Mouse (Mus musculus) monocyte, adult 5-6 weeks (primary cell): ENCODE measurements around the gene Dnase1l2. TPM values are rescaled to one million over a fixed set of nuclear protein-coding genes. Genes with fewer than 3 reads are reported as not detected.

Experiments used
- ATAC-seq: fragments of 153-309, 156-312 bp; replicated peaks from 2 replicates; pipeline ENCODE4 v1.8.0; 2017; ENCODE audit warnings: mild to moderate bottlenecking; ENCODE audit not compliant: low TSS enrichment, insufficient number of reproducible peaks, severe bottlenecking, poor library complexity, low FRiP score
- total RNA-seq: library from RNA; stranded (forward); fragments of 200-1000, 200-491, 200-594 nt; gene quantifications from 3 replicates; pipeline ENCODE4 v1.2.3, GENCODE M21; 2017

Dnase1l2 gene
- total RNA-seq, 1 experiment from 2014 or later: 2.2 TPM

DNA sequence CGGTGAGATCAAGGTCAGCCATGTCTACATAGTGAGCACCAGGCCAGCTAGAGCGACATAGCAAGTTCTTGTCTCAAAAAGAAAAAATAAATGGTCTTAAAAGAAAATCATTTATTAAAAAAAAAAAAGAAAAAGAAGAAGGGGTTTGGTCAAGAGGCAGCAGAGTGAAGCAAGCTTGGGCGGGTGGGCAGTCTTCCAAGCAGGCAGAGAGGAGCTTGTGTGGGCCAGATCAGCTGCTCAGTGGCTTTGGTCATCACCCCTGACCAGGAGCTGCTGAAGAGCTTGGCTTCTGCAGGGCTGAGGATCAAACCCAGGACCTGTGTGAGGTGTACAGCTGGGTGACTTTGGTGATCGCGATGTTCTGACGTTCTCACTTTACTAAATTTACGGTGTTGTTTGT, 48.4 kb downstream of the Dnase1l2 start:
- ATAC-seq: no peak

DNA sequence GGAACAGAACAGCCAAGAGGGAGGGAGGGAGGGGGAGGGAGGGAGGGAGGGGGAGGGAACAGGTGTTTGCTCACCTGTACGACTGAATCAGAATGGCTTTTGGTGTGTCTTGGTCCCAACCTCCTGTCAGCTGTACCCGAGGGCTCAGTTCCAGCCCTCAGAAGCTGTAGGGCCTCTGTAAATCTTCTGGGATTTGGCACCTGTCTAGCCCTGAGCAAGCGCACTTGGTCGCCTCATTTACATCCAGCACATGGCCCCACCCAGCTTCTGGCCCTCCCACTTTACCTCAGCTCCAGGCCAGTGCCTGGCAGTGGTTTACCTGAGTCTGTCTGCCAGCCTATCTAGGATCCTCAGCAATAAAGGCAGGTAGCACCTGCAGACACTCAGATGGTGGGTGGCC, 49.4 kb downstream of the Dnase1l2 start:
- ATAC-seq: no peak

DNA sequence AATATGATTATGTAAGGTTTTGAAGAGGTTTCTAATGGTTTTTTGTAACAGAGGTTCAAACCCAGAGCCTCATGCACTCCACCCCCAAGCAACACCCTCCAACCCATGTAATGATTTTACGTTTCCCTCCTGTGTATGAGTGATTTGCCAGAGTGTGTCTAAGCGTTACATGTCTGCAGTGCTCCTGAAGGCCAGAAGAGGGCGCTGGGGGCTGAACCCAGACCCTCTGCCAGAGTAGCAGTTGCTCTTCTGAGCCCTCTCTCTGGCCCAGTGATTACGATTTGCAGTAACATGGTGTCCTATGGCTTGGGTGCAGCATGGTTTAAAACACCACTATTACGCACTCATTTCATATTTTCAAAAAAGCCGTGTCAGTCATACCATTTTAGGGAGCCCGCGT, 51.8 kb downstream of the Dnase1l2 start:
- ATAC-seq: no peak

Other genes starting within 250 kb of the Dnase1l2 start
- gene Tbc1d24, start 237.5 kb downstream of the Dnase1l2 start, total RNA-seq: 0.68 to 1.0 TPM (median 0.96 TPM) in 3 replicates
- gene Ntn3, start 233.6 kb downstream of the Dnase1l2 start, total RNA-seq: not detected in 3 replicates
- gene Tedc2, start 222.3 kb downstream of the Dnase1l2 start, total RNA-seq: 2.9 to 6.6 TPM (median 3.1 TPM) in 3 replicates
- 1.6 to 4.6 TPM (median 2.0 TPM) in 3 replicates for gene Ccnf, start 191.6 kb downstream of the Dnase1l2 start, total RNA-seq
- not detected in 3 replicates for gene Abca17, start 92.0 kb downstream of the Dnase1l2 start, total RNA-seq
- gene Abca3, start 91.2 kb downstream of the Dnase1l2 start, total RNA-seq: 29.2 to 35.4 TPM (median 29.7 TPM) in 3 replicates
- gene Rnps1, start 28.5 kb downstream of the Dnase1l2 start, total RNA-seq: 84.3 to 102 TPM (median 99.4 TPM) in 3 replicates
- gene Eci1, start 16.5 kb downstream of the Dnase1l2 start, total RNA-seq: 22.1 to 36.2 TPM (median 26.0 TPM) in 3 replicates
- gene E4f1, start 27.2 kb upstream of the Dnase1l2 start, total RNA-seq: 26.9 to 32.5 TPM (median 29.5 TPM) in 3 replicates
- 8.4 to 10.1 TPM (median 9.1 TPM) in 3 replicates for gene Pgp, start 27.3 kb upstream of the Dnase1l2 start, total RNA-seq
- gene Bricd5, start 30.8 kb upstream of the Dnase1l2 start, total RNA-seq: 1.3 TPM in 1 of 3 replicates, not detected in the others
- 8.4 to 19.3 TPM (median 11.2 TPM) in 3 replicates for gene Mlst8, start 36.0 kb upstream of the Dnase1l2 start, total RNA-seq
- gene Caskin1, start 45.5 kb upstream of the Dnase1l2 start, total RNA-seq: not detected in 3 replicates
- 83.2 to 132 TPM (median 118 TPM) in 3 replicates for gene Traf7, start 84.8 kb upstream of the Dnase1l2 start, total RNA-seq
- 0.39 TPM in 1 of 3 replicates, not detected in the others for gene Rab26, start 91.1 kb upstream of the Dnase1l2 start, total RNA-seq
- gene Pkd1, start 106.7 kb upstream of the Dnase1l2 start, total RNA-seq: 9.1 to 15.7 TPM (median 11.9 TPM) in 3 replicates
- 20.2 to 53.0 TPM (median 29.4 TPM) in 3 replicates for gene Tsc2, start 189.5 kb upstream of the Dnase1l2 start, total RNA-seq
- 2.5 to 2.6 TPM in 2 of 3 replicates, not detected in the other for gene Nthl1, start 189.6 kb upstream of the Dnase1l2 start, total RNA-seq
- gene Slc9a3r2, start 207.2 kb upstream of the Dnase1l2 start, total RNA-seq: 0.48 to 0.78 TPM in 2 of 3 replicates, not detected in the other
- gene Npw, start 215.4 kb upstream of the Dnase1l2 start, total RNA-seq: not detected in 3 replicates
- 14.6 to 21.7 TPM (median 15.7 TPM) in 3 replicates for gene Zfp598, start 226.6 kb upstream of the Dnase1l2 start, total RNA-seq
- not detected in 3 replicates for gene Syngr3, start 246.8 kb upstream of the Dnase1l2 start, total RNA-seq